Mouse (Mus musculus) central nervous system, embryonic 18 days (tissue): ENCODE measurements around the gene Gabrr3. TPM values are rescaled to one million over a fixed set of nuclear protein-coding genes. Genes with fewer than 3 reads are reported as not detected.

Experiments
- polyA plus RNA-seq: library from polyadenylated mRNA; depleted of rRNA; stranded (reverse); fragments of >200 nt; gene quantifications from 2 replicates; pipeline ENCODE4 v1.2.3, GENCODE M21; 2012; rRNA removed

Gabrr3 gene
- 0.03 and 0.05 TPM in 2 replicates for polyA plus RNA-seq

GRCm38 (mm10) chr16:59407032-59407431, at the start of gene Gabrr3:
Gabrr3 (plus strand) TSS chr16:59407332.

GRCm38 (mm10) chr16:59363893-59364292, 43.2 kb upstream of the Gabrr3 start, which contains the start of gene Olfr209:
Olfr209 (minus strand) TSS chr16:59363993.

GRCm38 (mm10) chr16:59471637-59472278, 64.6 kb downstream of the Gabrr3 start, which contains the start of gene Riox2:
Riox2 (plus strand) TSS chr16:59471775.

Other genes starting within 250 kb of the Gabrr3 start
- gene Olfr196, start 236.9 kb upstream of the Gabrr3 start, polyA plus RNA-seq: not detected in 2 replicates
- gene Olfr198, start 203.8 kb upstream of the Gabrr3 start, polyA plus RNA-seq: not detected in 2 replicates
- gene Olfr199, start 187.6 kb upstream of the Gabrr3 start, polyA plus RNA-seq: not detected in 2 replicates
- gene Olfr201, start 134.7 kb upstream of the Gabrr3 start, polyA plus RNA-seq: 0.01 TPM in 1 of 2 replicates, not detected in the other
- not detected in 2 replicates for gene Olfr202, start 120.5 kb upstream of the Gabrr3 start, polyA plus RNA-seq
- gene Olfr203, start 108.5 kb upstream of the Gabrr3 start, polyA plus RNA-seq: not detected in 2 replicates
- gene Olfr204, start 89.1 kb upstream of the Gabrr3 start, polyA plus RNA-seq: not detected in 2 replicates
- gene Olfr205, start 76.2 kb upstream of the Gabrr3 start, polyA plus RNA-seq: not detected in 2 replicates
- gene Olfr206, start 58.1 kb upstream of the Gabrr3 start, polyA plus RNA-seq: not detected in 2 replicates
- not detected in 2 replicates for gene Olfr209, start 43.3 kb upstream of the Gabrr3 start, polyA plus RNA-seq
- gene Riox2, start 64.4 kb downstream of the Gabrr3 start, polyA plus RNA-seq: 8.6 and 9.3 TPM in 2 replicates
- 2.4 and 2.6 TPM in 2 replicates for gene Crybg3, start 193.6 kb downstream of the Gabrr3 start, polyA plus RNA-seq
- gene Arl6, start 232.1 kb downstream of the Gabrr3 start, polyA plus RNA-seq: 28.4 and 30.8 TPM in 2 replicates